Mouse (Mus musculus) forelimb bud, embryonic 11.5 days (tissue): ENCODE data around the gene Ranbp9.

Experiments
- DNase-seq: peaks from one replicate; pipeline ENCODE4 v3.0.0-alpha.2; 2012; ENCODE audit warnings: low read depth, low spot score

Gene Ranbp9

DNA sequence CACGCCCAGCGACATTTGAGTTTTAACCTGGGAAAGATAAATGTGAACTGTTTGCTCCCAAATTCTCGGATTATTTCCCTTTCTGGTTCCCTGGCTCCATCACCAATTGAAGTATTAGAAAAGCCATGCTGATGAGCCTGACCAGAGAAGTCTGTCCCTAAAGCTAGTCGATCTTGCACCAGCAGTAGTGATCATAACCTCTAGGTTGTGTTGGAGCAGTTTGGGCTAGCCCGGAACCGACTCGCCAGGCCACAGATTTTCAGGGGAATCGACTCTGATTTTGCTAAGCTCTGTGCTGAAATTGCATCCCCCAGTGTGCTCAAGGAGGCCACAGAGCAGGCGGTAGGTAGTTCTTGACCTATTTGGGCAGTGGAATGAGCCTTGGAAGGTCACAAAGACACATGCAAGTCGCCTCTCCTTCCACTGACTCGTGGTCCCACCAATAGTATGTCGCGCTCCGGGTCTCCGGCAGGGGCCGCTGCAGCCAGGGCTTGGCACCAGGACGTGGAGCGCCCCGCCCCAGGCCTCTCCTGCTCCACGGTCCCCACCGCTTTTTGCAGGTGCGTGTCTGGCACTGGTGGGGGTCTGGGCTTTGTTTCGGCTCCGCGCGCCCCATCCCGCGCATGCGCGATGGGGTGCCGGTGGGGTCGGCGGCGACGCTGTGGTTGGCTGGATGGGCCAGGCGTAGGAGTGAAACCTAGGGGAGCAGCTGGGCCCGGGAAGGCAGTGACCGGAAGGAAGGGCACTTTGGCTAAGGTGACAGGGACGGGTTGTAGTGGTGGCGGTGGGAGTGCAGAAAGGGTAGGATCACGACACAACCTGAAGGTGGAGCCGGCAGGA, 115.9 kb downstream of the Ranbp9 start, which contains the start of gene Sirt5:
Gene Sirt5, plus strand, starts transcription at position 512 of the 840 bp plus-strand sequence.
- DNase-seq, result peak; percentile 97

DNA sequence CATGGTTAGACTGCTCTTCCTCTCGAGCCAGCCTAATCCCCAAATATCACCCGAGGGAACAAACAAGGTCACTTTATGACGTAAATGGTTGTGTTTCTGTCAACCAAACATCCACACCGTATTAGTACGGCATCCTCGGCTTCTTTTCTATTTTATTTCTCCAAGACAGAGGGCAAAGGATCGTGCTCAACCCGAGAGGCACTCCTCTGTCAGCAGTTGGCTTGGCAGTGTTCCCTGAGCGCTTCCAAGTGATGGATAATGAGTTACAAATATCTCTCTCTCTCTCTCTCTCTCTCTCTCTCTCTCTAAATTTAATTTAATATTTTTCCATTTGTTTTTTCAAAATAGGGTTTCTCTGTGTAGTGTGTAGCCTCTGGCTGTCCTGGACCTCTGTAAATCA, 118.7 kb downstream of the Ranbp9 start:
- no peak for DNase-seq

DNA sequence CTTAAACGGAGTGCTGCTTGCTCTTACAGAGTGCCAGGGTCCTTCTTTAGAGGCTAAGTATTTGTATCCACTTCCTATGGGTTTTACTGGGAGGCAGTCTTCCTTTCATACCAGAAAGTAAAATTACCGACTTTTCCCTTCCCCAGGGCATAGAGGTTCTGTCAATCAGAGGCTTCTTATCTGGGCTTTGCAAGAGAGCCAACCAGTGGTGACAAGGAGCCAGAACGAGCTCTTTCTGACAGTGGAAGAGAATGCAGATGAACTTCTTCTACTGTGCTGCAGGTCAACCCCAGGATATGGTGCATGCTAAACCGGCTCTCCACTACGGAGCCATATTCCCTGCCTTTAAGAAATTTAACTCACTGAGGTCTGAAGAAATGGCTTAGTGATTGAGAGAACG, 120.5 kb downstream of the Ranbp9 start:
- no peak for DNase-seq

DNA sequence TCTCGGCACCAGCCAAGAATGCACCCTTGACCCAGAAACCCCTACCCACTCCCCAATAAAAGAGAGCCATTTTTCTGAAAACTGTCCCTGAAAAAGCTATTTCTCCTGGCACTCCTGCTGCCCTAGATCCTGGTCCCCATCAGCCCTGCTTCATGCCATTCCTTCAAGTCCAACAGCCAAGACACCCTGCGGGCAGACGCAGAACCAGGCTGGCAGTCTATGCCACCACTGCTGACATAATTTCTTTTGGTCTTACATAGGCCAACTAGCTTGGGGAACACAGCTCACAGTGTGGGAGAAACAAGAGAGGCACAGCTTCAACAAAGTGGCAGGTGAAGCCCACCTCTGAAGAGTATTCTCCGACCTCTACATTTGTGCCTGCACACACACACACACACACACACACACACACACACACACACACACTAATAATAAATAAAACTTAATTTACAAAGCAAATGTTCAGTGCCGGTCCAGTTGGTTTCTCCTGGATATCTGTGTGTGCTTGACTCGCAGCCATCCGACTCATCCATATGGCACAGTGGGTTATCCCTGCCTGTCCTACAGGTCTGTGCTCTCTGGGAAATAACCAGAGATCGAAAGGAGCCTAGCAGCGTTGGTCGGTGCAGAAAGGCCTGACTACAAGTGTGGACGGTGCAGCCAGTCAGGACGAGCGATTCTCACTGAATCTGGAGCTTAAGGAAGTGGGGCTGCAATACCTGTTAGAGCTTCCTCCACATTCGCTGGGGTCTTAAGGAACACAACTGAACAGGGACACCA, 124.5 kb downstream of the Ranbp9 start:
- DNase-seq, result no peak

DNA sequence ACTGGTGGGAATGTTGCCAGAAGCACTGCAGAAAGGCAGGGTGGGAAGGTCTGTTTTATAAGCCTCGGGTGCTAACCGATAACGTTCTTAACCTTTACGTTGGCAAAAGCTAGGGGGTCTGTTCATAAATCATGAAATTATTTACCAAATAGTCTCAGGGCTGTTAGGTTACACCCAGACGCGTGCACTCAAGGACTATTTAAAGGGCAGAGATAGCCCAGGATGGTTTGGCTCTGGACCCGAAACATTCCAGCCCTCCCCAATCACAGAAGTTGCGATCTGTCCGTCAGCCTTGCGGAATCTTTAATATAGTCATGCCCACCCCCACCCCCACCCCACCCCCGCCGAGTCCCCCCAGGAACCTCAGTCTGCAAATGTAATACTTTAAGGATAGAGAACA, 126.7 kb downstream of the Ranbp9 start:
- DNase-seq, result no peak

DNA sequence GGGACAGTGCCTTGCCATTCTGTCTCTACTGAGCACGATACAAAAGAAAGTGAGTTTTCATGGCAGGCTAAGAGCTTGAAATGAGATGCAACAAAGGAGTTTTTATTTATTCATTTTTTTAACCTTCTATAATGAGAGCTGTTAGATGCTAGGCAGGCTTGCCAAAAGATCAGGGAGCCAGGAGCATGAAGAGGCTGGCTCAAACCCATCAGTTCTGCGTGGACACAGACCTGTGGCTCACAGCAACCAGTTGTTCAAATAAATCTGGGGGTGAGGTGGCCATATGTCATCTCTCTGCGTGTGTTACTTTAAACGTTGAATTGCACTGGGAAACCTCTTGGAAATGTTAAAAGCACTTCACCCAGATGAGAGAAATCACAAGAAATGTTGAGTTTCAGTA, 127.7 kb downstream of the Ranbp9 start:
- no peak for DNase-seq
